Mouse (Mus musculus) layer of hippocampus, postnatal 25 days (tissue): ENCODE results near the gene Clcn2. TPM values are rescaled to one million over a fixed set of nuclear protein-coding genes. Genes with fewer than 3 reads are reported as not detected.

Experiments used
- DNase-seq, 2 experiments: peaks; one replicate each; pipeline ENCODE4 v3.0.0; 2022; ENCODE audit warnings: mixed read lengths in 2 of 2, low spot score in 1 of 2; ENCODE audit errors: extremely low spot score in 1 of 2
- total RNA-seq, 2 experiments: library from RNA; stranded (reverse); gene quantifications; 2 replicates each; pipeline ENCODE4 v1.2.3; 2021

The Clcn2 gene
- total RNA-seq, 2 experiments from 2014 or later, result 63.8 to 76.4 TPM

DNA sequence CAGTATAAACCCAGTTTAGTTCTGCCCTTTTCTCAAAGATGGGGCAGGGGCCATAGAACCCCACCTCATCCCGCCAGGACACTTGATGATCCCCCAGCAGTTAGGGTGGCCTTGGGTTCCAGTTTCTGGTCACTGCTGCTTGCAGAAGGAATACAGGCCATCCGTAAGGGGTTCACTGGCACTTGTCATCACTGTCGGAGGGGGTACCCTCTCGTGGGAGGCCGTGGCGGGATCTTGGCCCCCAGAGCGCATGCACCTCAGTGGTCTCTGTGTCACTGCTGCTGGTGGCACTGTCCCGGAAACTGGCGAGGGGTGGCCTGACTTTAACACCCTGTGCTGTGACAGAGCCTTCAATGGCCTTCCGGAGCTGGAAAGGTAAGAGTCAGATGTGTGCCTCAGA is 14.5 kb downstream of the Clcn2 start:
- DNase-seq, result no peak

DNA sequence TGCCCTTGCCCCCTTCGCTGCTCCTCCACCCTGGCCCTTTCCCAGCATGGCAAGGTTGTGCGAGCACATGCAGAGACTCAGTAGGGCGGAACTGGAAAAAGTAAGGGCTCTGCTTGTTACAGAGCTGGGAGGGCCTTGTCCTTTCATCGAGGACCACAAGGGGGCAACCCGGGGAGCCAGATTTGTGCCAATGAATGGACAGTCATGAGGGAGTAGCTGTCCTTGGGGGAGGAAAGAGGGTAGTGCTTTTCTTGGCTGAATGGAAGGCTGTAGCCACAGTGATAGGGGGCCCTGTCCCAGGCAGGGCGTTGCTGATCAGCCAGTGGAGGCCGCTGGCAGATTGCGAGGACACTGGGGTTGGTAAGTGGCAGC is 15.0 kb downstream of the Clcn2 start:
- DNase-seq, result no peak

DNA sequence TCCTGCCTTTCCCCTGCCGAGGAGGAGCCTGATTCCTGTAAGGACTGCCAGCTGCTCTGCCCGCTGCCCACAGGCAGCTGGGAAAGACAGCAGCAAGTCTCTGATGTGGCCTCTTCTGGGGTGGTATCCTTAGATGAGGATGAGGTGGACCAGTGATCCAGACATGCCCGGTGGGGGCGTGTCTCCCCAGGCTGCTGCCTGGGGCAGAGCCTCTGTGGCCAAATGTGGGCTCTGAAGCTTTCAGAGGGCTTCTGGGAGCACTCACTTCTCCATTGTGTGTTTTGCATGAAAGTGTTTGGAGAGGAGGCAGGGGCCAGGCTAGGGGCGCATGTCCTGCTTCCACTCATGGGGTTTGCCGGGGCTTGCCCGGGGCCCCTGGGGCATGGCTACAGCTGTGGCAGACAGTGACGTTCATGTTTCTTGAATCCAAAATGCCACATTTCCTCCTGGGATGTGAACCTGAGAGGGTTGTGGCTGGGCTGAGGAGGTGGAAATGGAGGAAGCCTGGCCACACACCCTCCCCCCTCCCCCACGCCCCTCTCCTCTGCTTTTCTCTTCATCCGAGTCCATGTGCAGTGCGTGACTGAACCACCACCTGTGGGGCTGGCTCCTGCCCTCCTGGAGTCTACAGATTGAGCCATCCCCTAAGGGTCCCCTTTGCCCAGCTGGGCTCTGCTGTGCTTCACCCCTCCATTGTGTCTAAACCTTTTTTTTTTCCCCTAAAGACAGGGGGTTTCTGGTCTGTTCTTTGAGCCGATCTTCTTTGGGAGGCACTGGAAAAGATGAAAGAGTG is 15.6 kb downstream of the Clcn2 start:
- no peak for DNase-seq

DNA sequence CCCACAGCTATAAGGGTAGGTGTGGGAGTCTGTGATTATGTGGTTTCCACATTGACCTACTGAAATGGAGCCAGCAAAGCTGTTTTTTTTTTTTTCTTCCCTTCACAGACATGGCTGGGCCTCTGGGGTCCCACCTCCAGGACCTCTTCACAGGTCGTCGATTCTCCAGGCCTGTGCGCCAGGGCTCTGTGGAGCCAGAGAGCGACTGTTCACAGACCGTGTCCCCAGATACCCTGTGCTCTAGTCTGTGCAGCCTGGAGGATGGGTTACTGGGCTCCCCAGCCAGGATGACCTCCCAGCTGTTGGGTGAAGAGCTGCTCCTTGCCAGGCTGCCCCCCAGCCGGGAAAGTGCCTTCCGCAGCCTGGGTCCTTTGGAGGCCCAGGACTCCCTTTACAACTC is 16.2 kb downstream of the Clcn2 start:
- DNase-seq, result no peak

DNA sequence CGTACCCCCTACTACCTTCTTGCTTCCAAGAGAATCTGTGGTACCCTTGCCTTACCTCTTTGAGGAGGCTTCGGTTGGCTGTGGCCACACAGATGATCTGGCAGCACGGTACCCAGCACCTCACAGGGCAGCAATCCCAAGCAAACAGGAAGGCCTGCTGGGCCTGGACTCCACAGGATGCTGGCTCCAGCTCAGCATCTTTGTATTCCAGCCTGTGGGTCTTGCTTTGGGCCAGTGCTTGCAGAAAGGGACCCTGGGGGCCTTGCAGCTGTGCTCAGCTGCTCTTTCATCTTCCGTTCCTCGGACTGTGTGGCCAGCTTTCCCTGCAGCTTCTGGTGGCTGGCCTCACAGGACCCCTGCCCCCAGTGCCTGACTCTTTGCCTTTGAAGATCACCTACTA is 17.5 kb downstream of the Clcn2 start:
- no peak for DNase-seq

DNA sequence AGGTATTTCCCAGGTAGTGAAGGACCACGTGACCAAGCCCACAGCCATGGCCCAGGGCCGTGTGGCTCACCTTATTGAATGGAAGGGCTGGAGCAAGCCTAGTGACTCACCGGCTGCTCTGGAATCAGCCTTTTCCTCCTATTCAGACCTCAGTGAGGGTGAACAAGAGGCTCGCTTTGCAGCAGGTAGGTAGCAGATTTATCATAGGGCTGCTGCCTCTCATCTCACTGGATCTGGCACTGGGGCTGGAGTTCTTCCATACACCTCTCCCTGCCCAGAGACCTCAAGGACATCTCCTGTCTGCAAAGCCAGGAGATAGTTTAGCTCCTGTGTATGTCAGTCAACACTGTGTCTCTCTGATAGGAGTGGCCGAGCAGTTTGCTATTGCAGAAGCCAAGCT is 18.3 kb downstream of the Clcn2 start:
- DNase-seq, result no peak

DNA sequence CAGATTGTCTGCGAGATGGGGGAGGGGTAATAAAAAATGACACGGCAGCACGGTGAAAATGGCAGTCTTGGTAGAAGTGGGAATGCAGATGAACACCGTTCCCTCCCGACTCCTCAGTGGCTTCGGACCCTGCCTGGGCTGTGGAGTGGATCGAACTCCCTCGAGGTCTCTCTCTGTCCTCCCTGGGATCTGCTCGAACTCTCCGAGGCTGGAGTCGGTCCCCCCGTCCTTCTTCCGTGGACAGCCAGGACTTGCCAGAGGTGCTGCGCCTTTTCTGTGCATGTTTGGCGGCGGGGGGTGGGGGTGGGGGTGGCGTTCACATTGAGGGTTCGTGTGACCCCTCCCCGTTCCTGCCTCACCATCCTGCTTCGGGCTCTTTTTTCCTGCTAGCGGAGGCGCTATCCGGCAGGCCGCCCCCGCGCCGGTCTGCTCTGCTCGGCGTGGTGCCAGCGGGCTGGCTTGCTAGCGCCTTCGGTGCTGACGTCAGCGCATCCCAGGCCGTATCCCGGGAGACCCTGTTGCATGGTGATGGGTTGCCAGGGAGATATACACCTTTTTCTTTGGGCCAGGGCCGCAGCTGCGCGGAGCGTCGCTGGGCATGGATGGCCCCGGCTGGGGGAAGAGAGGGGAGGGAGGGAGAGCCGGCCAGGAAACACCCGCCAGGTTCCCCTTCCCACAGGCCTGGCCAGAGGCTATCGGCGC is 21.8 kb downstream of the Clcn2 start:
- peak; percentile 97 to 98 for DNase-seq

DNA sequence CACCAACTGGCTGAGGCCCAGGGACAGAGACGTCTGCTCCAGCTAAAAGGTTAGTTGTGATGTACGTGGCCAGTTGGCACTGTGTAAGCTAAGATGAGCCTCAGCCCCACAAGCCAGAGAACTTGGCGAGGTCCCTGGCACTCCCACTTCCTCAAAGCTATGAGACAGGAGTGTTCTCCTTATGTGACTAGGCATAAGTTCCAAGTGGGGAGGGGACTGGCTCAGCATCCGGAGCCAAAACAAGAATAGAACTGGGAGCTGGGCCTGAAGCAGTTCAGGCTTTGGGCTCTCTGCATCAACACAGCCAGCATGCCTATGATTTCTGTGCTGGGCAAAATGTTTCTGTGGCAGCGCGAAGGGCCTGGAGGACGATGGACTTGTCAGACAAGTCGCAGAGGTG is 22.8 kb downstream of the Clcn2 start:
- peak in 1 of 2 experiments; percentile 62 for DNase-seq

DNA sequence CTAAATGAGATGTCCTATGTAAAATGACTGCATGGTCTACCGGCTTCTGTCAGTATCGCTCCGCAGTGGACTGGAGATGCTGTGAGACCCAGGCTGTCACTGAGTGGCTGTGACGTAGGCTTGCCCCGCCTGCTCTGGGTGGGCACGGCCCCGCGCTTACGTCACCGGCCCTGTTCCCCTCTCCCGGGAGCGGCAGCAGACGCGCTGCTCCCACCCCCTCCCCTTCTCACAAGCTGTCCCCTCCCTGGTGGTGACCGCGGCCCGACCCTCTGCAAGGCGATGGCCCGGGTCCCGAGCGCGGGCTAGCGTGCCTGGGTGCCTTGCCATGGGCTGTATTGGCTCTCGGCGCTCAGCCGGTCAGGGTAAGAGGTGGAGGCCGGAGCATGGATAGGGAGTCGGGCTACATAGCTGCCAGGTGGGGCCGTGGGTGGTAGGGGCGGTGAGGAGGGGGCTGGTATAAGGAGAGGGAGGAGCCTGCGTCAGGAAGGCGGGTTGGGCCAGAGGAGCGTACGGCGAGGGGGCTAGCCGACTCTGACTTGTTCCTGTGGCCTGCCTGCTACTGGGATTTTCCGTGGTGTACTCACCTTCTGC is 24.3 kb downstream of the Clcn2 start, which contains the start of gene Fam131a:
Gene Fam131a, plus strand, starts transcription at position 131 of the 591 bp plus-strand sequence.
- peak; percentile 87 to 90 for DNase-seq

DNA sequence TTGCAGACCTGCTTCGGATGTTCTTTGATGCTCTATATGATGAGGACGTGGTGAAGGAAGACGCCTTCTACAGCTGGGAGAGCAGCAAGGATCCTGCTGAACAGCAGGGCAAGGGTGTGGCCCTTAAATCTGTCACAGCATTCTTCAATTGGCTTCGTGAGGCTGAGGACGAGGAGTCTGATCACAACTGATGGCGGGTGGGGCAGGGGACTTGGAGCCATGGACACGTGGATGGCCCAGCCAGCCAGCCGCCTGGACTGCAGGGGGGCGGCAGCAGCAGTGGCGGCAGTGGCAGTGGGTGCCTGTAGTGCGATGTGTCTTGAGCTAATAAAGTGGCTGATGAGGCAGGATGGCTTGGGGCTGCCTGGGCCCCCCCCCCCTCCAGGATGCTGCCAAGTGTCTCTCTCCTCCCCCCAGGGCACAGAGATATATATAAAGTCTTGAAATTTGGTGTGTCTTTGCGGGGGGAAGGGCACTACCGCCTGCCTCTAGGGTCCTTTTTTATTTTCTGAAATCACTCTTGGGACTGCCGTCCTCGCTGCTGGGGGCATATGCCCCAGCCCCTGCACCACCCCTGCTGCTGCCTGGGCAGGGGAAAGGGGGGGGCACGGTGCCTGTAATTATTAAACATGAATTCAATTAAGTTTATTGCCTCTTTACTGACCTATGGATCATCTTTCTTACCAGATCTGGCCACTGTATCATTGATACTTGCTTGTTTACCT is 25.1 kb downstream of the Clcn2 start:
- peak in 1 of 2 experiments; percentile 25 for DNase-seq

DNA sequence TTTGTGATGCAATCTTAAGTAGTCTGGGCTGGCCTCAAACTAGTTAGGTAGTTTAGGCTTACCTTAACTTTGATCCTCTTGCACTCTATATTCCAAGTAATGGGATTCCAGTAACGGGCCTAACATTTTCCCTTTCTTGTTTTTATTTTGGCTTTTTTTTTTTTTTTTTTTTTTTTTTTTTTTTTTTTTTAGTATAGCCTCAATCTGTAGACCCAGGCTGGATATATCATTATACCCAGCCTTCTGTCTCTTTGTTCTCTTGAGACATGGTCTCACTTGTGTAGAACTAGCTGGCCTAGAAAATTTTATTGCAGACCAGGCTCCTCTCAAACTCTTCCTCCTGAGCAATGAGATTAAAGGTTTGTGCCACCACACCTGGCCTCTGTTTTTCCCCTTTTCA is 25.9 kb downstream of the Clcn2 start:
- no peak for DNase-seq

DNA sequence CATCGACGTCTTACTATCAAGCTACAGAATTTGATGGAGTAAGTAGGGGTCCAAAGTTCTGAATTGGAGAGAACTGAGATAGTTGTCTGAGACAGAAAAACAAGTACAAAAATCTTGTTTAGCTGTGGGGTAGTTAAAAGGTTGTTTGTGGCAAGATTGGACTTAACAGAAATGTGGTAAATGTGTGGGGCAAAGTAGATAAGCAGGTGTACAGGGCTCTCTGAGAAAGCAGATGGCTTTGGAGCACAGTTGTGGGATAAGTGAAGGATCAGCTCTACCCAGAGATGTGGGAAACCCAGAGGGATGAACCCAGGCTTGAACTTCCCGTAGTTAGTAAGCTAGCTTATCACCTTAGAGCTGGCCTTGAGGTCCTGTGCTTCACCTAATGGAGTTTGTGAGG is 26.8 kb downstream of the Clcn2 start:
- no peak for DNase-seq

DNA sequence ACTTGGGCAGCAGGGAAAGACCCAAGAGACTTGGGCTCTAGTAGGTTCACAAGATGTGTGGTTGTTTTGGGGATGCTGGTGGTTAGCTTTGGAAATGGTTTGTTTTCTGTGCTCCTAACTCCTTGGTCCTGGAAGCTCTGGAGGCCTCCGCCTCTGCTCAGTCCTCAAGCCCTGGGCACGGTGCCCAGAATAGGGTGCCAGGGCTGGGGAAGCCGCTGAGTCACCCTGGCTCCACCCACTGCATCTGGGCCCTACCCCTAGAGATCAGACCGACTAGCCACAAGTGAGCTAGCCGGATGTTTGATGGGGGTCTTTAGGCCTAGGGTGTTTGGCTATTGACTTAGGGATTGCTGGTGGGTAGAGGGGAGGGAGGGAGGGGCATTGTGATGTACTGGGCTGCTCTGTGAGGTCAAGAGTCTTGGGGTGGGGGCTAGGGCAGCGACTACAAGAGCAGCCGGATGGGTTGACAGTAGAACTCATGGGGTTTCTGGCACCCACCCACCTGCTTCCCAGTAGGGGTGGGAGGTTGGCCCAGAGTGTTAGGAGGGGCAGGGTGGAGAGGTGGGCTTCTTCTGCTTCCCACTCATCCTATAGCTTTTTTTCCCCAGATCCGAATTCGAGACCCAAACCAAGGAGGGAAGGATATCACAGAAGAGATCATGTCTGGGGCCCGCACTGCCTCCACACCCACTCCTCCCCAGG is 39.4 kb downstream of the Clcn2 start:
- peak in 1 of 2 experiments; percentile 60 for DNase-seq

DNA sequence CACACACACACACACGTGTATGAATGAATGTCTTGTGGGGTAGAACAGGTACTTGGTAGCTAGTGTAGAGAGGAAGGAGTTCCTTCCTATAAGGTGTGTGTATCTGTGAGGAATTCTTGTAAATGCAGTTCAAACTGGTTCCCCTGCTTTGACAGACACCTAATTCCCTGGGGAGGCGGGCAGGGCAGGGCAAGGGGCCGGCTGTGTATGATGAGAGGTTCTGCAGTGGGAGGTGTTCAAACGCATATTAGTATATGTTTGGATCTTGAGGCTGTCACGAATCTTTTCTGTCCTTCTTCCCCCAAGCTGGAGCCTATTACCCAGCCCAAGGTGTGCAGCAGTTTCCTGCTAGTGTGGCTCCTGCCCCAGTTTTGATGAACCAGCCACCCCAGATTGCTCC is 40.2 kb downstream of the Clcn2 start:
- DNase-seq, result no peak

DNA sequence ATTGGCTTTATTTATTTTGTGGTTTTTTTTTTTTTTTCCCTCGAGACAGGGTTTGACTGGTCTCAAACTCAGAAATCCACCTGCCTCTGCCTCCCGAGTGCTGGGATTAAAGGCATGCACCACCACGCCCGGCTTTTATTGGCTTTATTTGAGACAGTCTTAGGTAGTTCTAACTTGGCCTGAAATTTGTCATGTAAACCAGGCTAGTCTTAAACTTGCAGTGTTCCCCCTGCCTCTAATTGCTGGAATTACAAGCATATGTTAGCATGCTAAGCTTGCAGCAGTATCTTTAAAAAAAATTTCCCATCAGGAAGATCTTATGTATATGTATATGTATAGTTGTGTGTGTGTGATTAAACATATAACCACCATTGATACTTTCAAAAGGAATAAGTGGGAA is 40.8 kb downstream of the Clcn2 start:
- DNase-seq, result no peak

DNA sequence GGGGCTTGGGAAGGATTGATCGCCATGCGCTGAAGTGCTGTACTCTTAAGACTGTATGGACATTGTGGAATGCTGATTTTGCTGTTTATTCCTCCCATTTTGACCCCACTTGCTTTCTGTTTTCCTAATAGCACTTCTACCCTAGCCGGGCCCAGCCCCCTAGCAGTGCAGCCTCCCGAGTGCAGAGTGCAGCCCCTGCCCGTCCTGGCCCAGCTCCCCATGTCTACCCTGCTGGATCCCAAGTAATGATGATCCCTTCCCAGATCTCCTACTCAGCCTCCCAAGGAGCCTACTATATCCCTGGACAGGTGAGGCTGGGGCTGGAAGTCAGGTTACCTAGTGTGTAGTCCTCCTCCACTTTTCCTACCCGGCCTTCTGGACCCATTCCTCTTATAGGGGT is 42.3 kb downstream of the Clcn2 start:
- DNase-seq, result no peak

DNA sequence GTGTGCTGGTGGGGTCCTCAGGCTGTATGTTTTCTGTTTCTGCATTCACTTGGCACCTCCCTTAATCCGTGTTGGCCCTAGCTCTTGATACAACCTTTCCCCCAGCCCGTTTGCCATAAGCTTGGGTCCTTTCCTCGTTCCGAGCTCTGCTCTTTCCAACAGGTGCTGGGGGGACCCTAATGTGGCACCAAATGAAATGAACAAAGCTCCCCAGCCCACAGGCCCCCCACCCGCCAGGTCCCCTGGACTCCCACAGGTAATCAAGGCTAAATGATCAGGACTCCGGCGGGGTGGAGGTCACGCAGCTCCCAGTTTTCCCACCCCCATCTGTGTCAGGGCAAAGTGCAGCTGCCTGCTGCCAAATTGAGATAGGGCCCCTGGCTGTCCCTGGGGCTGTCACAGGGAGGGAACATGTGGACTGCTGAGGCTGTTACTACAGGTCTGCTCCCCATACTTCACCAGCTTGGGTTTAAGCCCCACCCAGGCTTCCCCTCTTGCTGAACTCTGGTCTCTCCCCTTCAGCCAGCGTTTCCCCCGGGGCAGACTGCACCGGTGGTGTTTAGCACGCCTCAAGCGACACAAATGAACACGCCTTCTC is 43.7 kb downstream of the Clcn2 start:
- DNase-seq, result no peak

DNA sequence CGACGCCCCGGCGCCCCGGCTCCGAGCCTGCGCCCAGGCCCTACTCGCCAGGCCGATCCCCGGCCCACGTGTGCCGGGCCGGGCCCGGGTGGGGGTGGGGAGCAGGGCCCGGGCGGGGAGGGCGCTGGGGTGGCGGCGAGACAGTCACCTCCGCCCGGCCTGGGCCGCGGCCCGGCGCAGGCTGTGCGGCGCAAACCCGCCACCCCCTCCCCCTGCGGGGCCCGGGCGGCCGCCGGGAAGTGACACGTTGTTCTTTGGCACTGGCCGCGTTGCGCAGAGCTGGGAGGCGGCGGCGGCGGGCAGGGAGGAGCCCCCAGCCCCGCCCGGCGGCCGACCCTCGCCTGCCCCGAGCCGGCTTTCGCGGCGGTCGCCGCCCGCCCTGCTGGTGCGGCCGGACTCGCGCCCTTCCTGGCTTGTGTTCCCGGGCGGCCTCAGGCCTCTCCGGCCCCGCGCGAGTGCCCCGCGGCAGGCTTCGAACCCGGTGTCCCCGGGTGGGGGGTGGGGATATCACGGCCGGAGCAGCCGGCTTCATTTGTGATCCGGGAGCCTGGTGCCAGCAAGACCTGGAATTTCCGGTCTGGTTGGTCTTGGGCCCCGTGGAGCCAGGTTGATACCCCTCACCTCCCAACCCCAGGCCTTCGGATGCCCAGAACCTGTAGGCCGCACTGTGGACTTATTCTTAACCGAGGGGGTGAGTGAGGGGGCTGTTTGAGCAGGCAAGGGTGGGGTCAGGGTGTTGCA is 44.4 kb downstream of the Clcn2 start:
- DNase-seq, result peak; percentile 18 to 29

DNA sequence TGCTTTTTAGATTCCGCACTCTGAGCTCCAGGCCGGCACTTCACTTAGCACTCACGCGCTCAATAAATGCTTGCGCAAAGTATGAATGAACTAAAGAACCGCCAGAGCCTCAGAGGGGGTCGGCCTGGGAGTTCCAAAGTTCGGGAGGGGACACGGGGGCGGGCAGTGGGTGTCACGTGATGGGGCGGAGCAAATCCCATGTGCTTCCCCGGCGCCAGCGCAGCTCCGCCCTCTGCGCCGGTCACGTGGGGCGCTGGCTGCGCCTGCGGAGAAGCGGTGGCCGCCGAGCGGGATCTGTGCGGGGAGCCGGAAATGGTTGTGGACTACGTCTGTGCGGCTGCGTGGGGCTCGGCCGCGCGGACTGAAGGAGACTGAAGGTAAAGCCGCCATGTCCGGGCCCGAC is 45.0 kb downstream of the Clcn2 start:
- DNase-seq, result peak; percentile 87 to 93
